Mouse (Mus musculus) thymus, postnatal 36 days (tissue): ENCODE results near the gene Klhl26.

Experiments
- DNase-seq, 2 experiments: peaks; one replicate each; pipeline ENCODE4 v3.0.0; 2022; ENCODE audit warnings: mixed read lengths in 2 of 2

The Klhl26 gene

GRCm38 (mm10) chr8:70469295-70469916 is 7.4 kb downstream of the Klhl26 start:
- DNase-seq: no peak

DNA sequence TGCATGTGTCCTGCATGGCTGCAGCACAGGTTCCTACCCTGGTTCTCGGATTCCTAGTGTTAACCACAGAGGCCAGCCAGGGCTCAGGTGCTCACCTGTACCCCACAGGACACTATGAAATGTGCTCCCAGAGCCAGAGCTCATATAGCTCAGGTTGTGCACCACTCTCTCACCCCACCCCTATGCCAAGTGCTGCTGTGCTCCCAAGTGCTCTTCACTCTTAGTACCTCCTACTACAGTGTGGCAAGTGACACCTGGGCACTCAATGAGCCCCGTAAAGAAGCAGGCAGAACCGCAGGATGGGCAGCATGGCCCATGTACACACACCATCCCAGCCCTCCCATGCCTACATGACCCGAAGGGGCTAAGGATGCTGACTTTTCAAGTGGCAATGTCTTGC is 8.0 kb downstream of the Klhl26 start:
- DNase-seq: no peak

GRCm38 (mm10) chr8:70467907-70468306 is 8.9 kb downstream of the Klhl26 start:
- no peak for DNase-seq

DNA sequence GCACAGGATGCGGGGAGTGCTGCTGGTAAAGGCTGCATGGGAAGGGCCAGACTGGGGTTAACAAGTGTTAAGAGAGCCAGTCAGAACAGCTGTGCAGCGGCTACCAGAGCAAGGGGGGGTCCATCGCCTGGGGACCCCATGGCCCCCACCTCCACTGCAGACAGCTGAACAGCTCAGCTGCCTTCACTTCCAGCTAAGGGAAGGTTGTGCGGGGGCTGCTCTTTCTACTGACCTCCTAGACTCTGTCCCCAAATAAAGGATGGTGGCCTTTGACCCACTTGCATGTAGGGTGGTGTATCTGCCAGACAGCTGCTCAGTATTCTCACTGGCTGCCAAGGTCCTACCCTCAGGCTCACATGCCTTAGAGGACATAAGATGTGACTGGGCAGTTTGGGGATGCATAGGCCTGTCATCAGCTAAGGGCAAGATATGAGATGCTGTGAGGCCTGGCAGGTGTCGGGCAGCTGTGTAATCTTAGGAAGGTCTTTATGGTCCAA is 9.5 kb downstream of the Klhl26 start:
- DNase-seq: no peak

DNA sequence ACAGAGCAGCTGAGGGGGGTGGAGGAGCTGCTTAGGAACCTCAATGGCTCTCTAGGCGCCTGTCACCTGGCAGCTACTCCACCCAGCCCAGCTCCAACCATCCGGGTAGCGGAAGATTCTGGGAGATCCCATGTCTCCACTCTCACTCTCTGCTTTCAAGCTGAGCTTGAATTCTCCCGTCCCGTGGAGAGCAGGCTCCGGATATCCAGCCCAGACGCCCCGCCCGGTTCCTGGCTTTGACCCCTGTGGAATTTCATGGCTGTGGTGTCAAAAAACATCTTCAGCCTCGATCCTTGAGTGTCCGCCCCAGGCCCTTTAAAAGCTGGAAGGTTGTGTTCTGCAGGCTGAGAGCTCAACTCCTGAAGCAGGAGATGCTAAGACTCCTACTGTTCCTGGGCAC is 10.0 kb downstream of the Klhl26 start:
- DNase-seq: no peak

DNA sequence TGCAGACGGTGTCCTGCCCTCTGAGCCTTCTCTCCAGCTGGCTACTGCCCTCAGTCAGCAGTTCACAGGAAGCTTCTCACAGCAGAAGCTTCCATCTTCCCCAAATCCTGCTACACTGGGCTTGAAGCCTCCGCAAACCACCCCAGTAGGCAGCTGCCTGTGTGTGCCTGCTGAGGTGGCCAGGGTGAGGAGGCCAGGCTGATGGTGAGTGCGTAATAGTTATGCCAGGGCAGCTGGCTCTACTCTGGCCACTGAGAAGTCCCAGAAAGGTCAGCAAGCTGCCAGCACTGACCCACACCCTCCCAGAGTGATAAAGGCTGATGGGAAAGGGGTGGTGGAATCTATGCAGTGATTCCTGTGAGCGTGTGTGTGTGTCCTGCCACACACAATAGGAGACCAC is 10.5 kb downstream of the Klhl26 start:
- DNase-seq: no peak

- DNase-seq: no peak
These were observed 11.1 kb downstream of the Klhl26 start for GRCm38 (mm10) chr8:70465701-70466100.

DNA sequence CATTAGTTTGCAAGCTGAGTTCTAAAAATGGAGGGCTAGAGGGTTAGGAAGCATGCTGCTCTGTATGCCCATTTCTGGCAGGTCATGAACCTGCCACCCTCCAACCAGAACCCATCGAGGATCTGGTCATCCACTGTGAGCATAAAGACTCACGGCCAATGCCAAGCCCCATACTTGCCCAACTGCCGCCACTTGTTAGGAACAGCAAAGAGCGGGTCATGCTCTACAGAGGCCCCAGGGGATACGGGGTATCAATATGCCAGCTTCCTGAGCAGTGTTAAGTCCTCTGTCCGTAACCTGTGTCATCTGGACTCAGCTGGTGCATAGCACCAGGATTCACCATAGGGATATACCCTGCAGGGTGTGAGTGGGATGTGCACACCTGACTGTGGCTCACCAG is 12.6 kb downstream of the Klhl26 start:
- no peak for DNase-seq

DNA sequence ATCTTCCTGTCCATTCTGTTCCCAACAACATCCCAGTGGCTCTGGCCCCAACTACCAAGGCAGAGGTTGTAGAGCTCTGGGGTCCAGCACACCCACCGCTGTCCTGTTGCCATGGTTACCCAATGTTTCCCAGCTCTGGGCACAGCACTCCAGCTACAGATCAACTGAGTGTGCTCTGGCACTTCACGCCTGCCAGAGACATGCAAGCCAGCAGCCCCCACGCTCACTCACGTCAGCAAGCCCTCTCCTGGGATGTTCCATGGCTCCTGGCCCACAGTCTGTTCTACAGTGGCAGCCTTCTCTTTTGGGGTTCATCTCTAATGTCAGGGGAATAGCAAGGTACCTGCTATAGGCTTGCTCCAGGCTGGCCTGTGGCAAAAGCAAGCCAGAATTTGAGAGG is 13.5 kb downstream of the Klhl26 start:
- DNase-seq: no peak

DNA sequence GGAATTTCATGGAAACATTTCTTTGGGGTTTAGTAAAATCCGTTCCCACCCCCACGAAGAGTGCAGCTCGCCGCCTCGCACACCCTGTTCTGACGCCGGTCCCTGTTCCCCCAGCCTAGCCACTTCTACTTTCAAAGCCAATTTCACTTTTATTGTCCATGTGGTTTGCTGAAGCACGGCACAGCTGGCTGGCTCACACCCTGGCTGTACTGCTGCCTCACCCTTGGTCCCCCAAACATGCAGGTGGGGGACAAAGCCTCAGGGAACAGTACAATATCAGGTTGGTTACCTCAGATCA is 14.3 kb downstream of the Klhl26 start:
- no peak for DNase-seq

GRCm38 (mm10) chr8:70461765-70462515 is 14.8 kb downstream of the Klhl26 start:
- no peak for DNase-seq

- no peak for DNase-seq
These were observed 16.2 kb downstream of the Klhl26 start for GRCm38 (mm10) chr8:70460606-70461005.

GRCm38 (mm10) chr8:70460199-70460598 is 16.6 kb downstream of the Klhl26 start:
- DNase-seq: no peak

GRCm38 (mm10) chr8:70459636-70460035 is 17.1 kb downstream of the Klhl26 start:
- no peak for DNase-seq

- DNase-seq: no peak
These were observed 18.3 kb downstream of the Klhl26 start for GRCm38 (mm10) chr8:70458462-70458861.

GRCm38 (mm10) chr8:70457882-70458281 is 18.9 kb downstream of the Klhl26 start:
- DNase-seq: no peak

- no peak for DNase-seq
These were observed 19.8 kb downstream of the Klhl26 start for GRCm38 (mm10) chr8:70456996-70457395.

DNA sequence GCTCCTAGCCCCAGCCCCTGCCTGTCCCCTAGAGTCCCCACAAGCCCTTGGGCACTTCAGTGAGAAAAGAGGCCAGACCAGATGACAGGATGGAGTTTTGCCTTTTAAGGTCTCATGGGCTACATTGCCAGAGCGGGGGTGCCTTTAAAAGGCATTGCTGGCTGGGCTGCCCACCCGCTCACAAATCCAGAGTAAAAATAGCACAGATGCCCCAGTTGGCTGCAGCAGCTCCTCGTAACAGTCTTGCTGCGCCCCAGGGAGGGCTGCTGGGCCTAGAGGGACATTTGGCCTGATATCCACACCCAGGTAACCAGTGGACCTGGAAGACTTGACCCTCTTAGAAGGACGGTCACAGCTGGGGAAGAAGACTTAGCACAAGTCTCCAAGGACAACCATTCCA is 22.9 kb downstream of the Klhl26 start:
- no peak for DNase-seq

- no peak for DNase-seq
These were observed 24.4 kb downstream of the Klhl26 start for GRCm38 (mm10) chr8:70452196-70452966.

DNA sequence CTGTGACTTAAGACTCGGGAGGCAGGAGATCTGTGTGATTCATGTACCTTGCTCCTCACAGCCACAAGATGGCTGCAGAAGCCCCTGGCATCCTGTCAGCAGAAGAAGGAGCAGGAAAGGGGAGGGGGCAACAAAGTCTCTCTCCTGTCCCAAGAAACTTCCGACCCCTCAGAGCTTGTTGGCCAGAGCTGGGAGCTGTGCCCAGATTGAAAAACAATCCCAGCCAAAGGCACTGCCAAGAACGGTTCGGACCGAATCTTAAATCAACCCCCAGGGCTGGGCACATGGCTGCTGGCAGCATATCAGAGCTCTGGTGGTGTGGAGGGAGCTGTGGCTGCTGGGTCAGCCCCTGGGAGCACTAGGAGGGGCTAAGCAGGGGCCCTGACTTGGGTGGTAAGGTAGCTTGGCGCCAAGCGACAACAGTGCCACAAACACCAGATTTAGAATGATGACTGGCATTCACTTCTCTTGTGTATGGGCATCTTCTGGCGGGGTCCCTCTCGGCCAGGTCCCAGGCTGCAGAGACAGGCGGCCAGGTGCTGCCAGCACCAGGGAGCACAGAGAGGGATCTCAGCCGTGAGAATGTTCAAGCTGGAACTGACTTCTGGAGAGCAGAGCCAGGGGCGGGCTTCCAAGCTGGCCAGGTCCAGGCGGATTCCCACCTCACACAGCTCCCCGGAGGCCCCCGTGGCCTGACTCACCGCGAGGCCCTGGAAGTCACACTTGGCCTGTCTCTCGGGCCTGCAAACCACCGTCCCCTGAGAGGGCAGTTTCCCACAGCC is 28.9 kb downstream of the Klhl26 start:
- no peak for DNase-seq

DNA sequence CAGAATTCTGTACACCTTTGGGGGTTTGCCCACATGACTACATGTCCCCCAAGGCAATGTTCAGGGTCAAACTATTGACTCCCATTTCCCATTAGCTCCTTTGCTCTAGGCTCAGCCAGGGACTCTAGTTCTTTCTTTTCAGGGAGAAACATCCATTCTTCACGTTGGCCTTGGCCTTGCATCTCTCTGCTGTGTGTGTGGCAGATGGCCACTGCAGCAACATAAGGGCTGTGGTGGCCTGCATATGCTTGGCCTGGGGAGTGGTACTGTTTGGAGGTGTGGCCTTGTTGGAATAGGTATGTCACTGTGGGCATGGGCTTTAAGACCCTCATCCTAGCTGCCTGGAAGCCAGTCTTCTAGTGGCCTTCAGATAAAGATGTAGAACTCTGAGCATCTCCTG is 30.8 kb downstream of the Klhl26 start:
- DNase-seq: no peak

GRCm38 (mm10) chr8:70443326-70443725 is 33.4 kb downstream of the Klhl26 start:
- no peak for DNase-seq

- no peak for DNase-seq
These were observed 35.2 kb downstream of the Klhl26 start for GRCm38 (mm10) chr8:70441565-70441964.
